Mouse (Mus musculus): ENCODE results near the gene Lpar1.

Lpar1 gene

GRCm38 (mm10) chr4:58508833-58509232 lies 44.9 kb downstream of the Lpar1 start:
- peak; percentile 44 for DNase-seq (ENCODE audit: low read depth, low spot score)

- no peak for DNase-seq (ENCODE audit: low read depth, low spot score)
Measured at GRCm38 (mm10) chr4:58507536-58507935, 46.2 kb downstream of the Lpar1 start.

- DNase-seq (ENCODE audit: low read depth, low spot score), result no peak
Measured at GRCm38 (mm10) chr4:58506539-58507527, 46.9 kb downstream of the Lpar1 start.

GRCm38 (mm10) chr4:58504250-58504649 lies 49.4 kb downstream of the Lpar1 start:
- DNase-seq (ENCODE audit: low read depth, low spot score), result no peak

- peak; percentile 52 for DNase-seq (ENCODE audit: low read depth, low spot score)
Measured at GRCm38 (mm10) chr4:58501012-58501777, 52.5 kb downstream of the Lpar1 start.

GRCm38 (mm10) chr4:58499831-58500230 lies 53.9 kb downstream of the Lpar1 start:
- peak; percentile 34 for DNase-seq (ENCODE audit: low read depth, low spot score)

- DNase-seq (ENCODE audit: low read depth, low spot score), result peak; percentile 83
Measured at GRCm38 (mm10) chr4:58499241-58499640, 54.5 kb downstream of the Lpar1 start.

- DNase-seq (ENCODE audit: low read depth, low spot score), result no peak
Measured at GRCm38 (mm10) chr4:58498734-58499133, 55.0 kb downstream of the Lpar1 start.

- no peak for DNase-seq (ENCODE audit: low read depth, low spot score)
Measured at GRCm38 (mm10) chr4:58497284-58497683, 56.4 kb downstream of the Lpar1 start.

- no peak for DNase-seq (ENCODE audit: low read depth, low spot score)
Measured at GRCm38 (mm10) chr4:58496743-58497142, 57.0 kb downstream of the Lpar1 start.

GRCm38 (mm10) chr4:58491742-58492141 lies 62.0 kb downstream of the Lpar1 start:
- DNase-seq (ENCODE audit: low read depth, low spot score), result no peak

- no peak for DNase-seq (ENCODE audit: low read depth, low spot score)
Measured at GRCm38 (mm10) chr4:58490374-58490773, 63.3 kb downstream of the Lpar1 start.

GRCm38 (mm10) chr4:58478564-58478963 lies 75.1 kb downstream of the Lpar1 start:
- no peak for DNase-seq (ENCODE audit: low read depth, low spot score)

- DNase-seq (ENCODE audit: low read depth, low spot score), result peak; percentile 92
Measured at GRCm38 (mm10) chr4:58477691-58478090, 76.0 kb downstream of the Lpar1 start.

GRCm38 (mm10) chr4:58471203-58471910 lies 82.3 kb downstream of the Lpar1 start:
- DNase-seq (ENCODE audit: low read depth, low spot score), result peak; percentile 27

GRCm38 (mm10) chr4:58469651-58470592 lies 83.8 kb downstream of the Lpar1 start:
- DNase-seq (ENCODE audit: low read depth, low spot score), result peak; percentile 56

GRCm38 (mm10) chr4:58469035-58469434 lies 84.7 kb downstream of the Lpar1 start:
- no peak for DNase-seq (ENCODE audit: low read depth, low spot score)

GRCm38 (mm10) chr4:58465586-58465985 lies 88.1 kb downstream of the Lpar1 start:
- DNase-seq (ENCODE audit: low read depth, low spot score), result no peak

GRCm38 (mm10) chr4:58464390-58465164 lies 89.1 kb downstream of the Lpar1 start:
- peak; percentile 72 for DNase-seq (ENCODE audit: low read depth, low spot score)

- DNase-seq (ENCODE audit: low read depth, low spot score), result no peak
Measured at GRCm38 (mm10) chr4:58462990-58463389, 90.7 kb downstream of the Lpar1 start.

All from brain, adult 2 months (tissue).